Mouse (Mus musculus): ENCODE data around the gene Rassf2.

Rassf2 gene

DNA sequence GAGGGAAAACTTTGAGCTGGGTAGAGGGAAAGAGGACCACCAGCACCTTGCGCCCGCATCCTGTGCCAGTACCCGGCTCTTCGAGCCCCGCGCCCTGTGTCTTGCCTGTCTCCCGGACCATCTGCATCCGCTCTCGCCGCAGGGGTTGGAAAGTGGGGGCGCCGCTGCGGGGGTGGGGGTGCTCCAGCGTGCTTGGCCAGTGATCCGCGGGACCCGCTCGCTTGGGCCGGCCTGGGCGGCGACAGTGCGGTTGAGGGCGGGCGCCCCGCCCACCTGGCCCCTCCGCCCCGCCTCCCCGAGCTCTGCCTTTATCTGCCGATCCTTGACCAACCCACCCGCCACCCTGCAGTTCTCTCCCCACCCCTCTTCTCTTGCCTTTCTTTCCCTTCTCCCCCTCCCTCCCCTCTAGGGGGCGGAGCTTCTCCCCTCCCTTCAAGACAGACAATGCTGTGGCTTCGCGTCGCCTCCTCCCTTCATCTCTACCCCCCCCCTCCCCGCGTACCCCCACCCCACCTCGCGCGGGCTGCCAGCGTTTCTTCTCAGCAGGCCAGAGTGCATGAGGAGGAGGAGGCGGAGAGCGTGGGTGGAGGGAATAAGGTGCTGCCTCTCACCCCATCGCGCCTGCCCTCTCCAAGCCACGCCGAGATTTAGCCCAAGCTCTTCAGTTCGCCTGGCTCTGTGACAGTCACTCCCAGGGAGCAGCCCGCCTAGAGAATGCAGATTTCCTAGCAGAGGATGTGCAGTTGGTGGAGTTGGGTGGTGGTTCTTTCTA, at the start of gene Rassf2:
Gene Rassf2 (minus strand): TSS at position 613 of the 772 bp plus-strand sequence.
- DNase-seq, result peak; percentile 84

DNA sequence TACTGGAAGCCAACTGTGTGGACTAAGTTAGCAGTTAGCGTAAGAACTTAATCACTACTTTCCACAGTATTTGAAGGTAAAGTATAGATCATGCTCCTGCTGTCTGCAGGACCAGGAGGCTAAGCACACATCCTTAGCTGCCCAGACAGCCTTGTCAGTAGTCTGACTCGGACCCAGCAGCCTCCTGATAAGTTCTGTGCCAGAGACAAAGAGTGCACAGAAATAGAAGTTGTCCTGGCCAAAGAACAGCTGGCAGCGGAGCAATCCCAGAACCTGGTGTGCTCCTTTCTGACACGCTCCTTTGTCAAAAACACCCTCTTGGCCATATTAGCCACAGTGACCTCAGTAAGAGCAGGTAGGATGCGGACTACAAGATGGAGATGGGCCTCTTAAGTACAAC, 49.1 kb upstream of the Rassf2 start:
- DNase-seq, result no peak

DNA sequence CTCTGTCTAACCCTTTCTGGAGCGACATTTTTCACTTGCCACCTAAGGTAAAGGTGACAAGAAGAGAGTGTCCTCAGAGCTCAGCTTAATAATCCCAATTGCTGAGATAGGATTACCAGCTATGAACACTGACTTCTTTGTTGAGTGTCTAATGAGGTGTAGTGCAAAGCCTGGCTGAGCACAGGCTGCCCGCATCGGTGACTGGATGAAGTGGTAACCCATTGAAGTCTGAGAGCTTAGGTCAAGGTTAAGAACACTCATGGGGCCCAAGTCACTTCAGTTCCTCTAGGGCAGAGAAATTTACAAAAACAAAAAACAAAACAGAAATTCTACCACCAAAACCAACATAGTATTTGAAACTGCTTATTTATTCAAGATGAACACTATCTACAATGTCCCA, 43.0 kb upstream of the Rassf2 start:
- no peak for DNase-seq

DNA sequence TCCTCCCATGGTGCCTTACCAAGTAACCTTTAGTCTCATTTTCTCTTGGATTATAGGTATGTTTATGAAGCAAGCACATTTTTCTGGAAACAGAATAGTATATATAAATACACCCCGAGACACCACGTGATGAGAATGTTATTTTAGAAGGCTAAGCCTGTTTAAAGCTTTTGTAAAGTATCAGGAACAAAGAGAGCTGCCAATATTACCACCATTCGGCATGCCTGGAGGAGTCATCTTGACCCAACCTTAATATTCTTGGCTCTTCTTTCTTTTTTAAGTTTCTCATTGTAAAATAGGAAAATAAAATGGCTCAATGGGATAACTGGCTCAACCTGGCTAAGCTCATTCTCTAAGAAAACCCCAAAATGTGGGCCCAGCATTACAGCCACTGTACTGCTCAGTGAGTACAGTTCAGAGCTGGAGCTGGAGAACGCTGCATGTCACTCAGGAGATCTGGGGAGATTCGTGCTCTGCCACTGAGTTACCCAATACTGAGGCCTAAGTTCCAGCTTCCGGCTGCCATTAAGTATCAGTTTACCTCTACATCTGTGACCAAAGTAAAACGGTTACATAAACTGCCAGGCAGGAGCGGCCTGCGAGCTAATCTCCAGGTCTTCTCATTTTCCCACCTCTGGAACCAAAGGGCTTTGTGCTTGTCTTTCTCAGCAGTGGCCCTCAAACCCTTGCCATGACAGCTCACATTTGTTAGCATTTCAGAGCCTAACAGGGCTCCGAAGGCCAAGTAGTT, 40.1 kb upstream of the Rassf2 start:
- DNase-seq, result no peak

DNA sequence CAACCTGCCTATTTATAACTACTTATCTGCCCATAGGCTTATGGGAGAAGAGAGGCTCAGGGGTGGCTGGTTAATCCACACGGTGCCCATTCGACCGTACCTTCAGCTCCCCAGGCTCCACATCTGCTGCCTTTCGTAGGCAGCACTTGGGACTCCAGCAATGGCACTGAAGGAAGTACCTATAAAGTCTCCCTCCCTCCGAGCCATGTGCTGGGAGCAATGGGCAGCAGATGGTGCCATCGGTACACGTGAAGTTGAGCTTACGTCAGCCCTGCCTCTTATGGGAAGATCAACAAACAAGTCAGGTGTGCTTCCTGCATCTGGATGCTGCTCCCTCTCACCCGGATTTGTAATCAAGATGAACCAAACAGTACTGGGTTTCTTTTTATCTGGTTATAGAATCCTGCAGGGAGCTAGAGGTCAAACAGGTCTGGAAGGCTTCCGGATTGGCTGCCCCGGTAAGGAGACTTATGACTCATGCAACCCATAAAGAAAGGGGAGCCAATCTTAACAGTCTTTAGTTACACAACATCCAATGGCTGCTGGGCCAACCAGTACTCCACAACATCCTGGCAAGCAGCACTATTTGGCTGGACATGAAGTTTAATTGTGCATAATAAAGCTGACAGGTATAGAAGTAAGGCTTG, 34.2 kb upstream of the Rassf2 start:
- DNase-seq, result no peak

DNA sequence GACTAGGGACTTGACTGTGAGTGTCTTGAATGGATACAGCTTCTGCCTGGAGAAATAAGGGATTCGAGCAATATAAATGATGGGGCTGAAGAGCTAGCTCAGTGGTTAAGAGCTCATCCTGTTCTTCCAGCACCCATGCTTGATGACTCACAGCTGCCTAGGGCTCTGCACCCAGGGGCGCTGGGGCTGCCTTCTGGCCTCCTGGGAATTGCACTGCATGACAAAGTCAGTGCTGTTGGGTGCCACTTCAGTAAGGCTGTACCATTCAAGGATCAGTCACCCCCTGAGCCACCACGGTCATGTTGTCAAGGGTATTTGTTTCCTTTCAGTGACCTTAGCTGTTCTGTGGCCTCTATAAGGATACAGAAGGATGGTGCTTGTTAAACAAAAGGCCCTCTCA, 33.7 kb upstream of the Rassf2 start:
- no peak for DNase-seq

DNA sequence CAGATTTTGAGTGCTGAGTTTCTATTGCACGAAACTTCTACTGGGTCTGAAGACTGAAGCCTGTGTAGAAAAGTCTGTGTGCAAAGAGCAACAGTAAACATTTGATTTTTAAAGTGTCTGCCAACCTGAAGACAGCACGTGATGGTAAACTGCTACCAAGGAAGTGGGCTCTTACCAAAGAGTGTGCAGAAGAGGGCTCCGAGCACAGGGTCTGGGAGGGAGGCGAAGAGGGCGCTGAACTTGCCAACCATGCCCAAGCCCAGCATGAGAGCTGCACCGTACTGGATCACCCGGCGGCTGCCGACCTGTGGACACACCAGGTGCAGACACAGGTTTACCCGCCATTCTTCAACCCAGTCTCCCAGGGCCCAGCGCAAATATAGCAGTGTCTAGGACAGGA, 31.8 kb upstream of the Rassf2 start:
- DNase-seq, result no peak

DNA sequence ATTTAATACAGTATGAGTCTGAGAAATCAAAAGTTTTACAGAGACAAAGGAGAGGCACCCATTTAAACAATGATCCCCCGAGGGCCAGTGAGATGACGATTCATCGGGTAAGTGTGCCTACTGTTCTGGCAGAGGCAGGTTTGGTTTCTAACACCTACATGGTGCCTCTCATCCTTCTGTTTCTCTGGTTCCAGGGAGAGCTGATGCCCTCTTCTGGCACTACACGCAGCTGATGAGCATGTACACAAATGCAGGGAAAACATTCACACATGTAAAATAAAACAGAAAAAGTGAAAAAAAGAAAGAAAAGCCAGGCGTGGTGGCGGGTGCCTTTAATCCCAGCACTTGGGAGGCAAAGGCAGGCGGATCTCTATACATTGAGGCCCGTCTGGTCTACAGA, 29.9 kb upstream of the Rassf2 start:
- DNase-seq, result no peak

DNA sequence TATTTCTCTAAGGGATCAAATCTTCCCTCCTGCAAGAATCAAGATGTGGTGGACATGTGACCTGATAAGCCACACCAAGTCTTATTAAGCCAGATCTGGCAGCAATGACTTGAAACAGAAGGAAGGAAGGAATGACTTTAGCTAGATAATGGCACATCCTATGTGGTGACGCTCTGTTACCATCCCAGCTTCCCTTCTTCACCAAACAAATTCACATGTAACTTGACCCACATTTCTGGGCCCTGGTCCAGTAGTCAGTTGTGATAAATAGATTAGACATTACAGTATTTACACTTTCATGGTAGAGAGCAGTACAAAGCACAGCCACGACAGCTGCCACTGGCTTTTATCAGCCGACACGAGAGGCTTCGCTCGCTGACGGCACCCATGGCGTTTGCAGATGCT, 25.3 kb upstream of the Rassf2 start:
- DNase-seq, result no peak

DNA sequence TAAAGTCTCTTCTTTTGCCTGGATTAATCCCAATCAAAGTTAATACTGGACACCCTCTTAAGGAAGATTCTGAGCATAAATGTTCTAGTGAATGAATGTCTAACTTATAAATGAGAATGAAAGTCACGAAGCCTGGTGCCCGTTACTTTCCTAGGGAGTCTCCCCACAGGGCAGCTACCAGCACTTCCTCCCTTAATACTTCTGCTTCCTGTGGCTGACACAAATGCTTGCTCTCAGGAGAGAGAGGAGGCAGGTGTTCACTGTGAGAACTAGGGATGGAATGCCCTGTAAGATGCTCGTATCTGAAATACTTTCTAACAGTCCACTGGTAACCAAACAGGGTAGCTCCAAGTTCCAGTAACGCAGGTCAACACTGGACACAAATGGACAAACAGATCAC, 23.8 kb upstream of the Rassf2 start:
- DNase-seq, result no peak

DNA sequence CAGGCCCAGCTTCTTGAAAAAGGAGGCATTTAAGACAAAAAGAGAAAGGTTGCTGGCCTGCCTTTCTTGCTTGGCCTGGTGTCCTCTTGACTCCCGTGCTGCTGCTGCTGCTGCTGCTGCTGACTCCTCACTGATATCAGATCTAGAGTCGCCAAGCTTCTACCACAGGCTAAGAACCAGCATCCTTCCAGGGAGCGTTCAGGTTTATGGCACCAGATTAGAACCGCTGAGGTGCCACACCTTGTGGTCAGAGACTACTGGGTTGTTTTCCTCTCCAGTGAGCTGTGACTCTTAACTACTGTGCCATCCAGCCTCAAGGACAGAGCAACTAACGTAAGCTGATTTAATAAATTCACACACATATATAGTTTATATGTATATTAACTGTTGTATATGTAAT, 21.7 kb upstream of the Rassf2 start:
- no peak for DNase-seq

DNA sequence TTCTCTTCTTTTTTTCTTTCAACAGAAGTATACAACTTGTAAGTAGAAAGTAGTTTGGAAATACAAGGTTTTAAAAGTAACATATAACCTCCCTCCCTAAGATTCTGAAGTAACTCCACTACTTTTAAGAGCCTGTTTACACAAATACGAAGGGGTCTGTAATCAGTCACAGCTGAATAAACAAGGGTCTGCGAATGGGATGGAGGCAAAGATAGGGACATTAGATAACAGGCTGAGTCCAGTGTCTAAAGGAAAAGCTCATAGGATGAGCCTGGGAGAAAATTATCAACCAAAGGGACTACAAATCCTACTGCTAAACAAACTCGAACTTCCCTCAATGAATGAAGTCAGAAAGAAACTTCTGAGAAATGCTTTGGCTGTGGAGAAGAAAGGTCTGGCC, 19.9 kb upstream of the Rassf2 start:
- no peak for DNase-seq

DNA sequence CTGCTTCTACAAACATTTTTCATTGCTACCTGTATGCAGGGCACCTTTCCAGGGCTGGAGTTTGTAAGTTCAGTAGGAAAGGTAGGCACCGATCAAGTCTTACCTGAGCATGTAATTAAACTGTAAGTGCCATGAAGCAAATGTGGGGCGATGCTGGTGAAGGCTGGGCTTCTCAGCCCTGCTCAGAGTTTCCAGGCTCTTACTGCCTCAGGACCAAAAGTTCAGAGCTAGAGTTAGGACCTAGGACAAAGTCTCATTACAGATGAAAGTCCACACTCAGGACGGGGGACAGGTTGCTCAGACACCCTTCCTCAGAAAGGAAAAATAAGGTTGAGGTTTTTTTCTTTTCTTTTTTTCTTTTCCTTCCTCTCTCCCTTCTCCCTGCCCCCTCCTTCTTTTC, 19.4 kb upstream of the Rassf2 start:
- no peak for DNase-seq

DNA sequence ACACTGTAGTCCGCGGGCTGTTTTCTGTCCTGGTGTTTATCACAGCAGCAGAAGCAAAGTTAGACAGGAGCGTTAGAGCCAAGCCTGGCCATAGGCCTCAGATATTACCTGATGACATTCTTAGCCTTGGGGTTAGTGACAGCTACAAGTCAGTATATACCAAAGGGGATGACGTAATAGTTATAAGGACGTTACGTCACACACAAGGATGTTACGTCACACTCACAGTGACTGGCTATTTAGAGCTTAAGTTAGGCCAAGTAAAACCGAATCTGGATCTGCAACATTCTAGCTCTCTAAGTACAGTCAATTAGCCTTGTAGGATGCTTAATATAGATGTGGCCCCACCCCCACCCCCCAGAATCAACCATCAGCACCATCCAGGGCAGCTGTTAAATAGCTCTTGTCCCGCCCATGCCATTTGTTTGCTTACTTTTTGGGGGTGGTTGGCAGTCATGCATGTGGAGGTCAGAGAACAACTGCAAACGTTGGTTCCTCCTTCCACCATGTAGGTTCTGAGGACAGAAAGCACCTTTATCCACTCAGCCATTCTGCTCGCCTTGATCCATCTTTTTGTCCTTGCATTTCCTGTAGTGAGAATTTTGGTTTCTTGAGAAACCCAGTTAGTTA, 18.2 kb upstream of the Rassf2 start:
- DNase-seq, result no peak

DNA sequence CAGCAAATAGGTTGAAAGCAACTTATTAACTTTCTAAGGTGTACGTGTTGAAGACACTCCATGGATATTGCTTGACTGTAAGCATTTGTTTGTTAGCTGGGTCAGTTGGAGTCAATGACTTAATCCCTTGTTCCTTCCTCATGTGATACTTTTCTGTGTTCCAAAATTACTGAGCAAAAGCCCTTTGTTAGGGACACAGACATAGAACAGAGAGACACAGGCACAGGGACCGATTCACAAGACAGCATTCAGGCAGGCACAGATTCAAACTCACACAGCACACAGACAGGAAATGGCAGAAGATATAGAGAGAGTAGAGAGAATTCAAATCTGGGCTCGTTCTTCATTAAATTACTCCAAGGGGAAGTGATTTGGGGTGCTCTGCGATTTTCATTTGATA, 17.3 kb upstream of the Rassf2 start:
- DNase-seq, result no peak

DNA sequence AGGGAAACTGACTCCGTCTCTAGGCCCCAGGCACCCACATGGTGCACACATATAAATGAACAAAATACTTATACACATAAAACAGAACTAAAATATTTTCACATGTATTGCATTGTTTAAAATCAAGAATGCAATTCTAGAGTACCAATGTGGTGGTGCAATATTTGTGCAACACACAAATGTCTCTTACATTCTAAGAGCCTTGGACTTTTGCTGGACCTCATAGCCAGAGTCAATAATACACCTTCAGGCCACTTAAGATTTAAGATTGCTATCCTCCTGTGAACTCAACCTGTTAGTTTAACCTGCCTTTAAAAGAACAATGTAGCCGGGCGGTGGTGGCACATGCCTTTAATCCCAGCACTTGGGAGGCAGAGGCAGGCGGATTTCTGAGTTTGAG, 16.6 kb upstream of the Rassf2 start:
- DNase-seq, result no peak

DNA sequence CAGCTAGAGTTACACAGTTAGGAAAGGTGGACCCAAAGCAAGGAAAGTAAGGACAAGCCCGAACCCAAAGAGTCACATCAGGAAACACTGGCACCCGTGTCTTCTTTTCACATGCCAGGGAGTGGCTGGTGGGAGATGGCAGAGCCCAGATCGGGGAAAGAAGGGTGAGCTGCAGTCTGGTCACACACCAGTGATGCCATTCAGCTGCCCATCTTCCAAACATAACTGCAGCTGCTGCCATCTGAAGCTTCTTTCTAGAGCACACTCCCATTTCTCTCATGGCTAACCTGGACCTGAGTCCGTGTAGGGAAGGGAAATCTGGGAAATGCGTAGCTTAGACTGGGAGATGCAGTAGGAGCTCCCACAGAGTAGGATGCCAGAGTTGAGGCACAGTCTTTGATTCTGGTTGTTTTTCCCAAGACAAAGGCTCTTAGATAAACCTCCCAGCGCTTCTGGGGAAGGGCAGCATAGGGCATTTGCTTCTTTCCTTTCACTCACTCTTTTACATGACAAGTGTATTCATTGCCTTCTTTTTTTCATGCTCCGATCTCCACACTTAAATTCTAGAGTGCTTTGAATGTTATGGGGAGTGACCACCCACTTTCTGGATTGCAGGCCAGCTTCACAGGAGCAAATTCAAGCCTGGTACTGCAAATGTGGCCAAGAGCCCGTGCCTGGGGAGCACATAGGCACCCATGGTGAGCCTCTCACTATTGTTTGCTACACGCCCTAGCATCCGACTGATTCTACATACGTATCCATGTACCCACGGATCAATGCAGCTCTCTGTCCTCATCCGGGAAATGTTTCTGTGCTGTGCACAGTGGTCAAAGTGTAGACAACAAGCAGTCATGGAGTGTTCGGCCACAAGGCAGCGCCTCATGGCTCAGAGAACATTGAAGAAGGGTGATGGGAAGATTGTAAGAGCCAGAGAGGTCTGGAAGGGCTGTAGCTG, 14.5 kb upstream of the Rassf2 start:
- no peak for DNase-seq

DNA sequence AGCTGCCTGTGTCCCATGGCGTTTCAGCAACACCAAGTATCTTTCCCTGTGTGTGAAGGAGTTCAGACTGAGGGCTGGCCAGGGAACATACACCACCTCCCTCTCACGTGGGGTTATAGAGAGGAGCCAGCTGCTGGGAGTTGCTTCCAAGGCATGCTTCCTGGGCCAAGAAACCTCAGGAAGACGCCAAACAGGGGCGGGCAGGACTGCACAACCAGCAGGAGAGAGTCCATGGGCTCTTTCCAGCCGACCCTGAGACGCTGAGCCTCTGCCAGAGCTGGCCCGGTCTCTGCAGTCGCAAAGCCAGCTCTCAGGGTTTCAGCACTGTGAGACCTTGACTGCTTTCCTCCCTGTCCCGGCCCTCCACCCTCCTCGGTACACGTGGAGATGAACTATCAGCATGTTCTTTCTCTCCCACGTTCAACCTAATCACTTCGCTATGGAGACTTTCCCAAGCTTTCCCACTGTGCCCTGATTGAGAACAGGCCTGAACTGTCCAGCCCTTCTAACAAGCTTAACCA, 13.1 kb upstream of the Rassf2 start:
- peak; percentile 56 for DNase-seq

DNA sequence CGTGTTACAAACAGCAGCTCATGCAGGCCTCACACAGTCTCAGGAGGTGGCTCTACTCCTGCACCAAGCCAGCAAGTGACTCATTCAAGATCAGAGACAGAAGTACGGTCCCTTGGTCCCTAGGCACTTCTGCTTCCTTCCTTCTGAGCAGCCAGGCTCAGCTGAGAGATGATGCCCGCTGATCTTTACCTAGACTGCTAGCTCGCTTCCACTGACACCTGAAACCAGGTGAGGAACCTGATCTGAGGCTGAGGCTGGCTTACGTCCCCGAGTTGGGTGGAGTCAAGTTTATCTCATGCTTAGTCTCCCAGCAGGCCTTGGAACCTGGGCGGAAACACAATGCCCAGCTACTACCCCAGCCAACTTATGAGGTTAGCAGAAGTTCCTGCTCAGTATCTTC, 9.8 kb upstream of the Rassf2 start:
- no peak for DNase-seq

DNA sequence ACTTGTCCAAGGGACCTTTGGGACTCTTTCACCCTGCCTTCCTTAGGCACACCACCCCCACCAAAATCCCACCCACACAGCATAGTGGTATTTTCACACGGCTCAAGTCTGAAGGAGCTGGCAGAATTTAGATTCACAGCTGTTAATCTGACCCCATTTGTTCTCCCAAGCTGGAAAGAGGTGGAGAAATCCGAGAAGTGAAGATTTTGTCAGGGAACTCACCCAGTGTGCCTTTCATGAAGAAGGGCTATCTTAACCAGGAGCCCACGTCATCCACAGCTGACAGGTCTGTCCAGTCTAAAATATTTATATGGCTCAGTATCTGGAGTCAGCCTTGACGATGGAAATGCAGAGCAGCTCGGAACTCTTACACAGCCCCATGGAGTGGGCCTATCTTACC, 6.3 kb upstream of the Rassf2 start:
- no peak for DNase-seq

DNA sequence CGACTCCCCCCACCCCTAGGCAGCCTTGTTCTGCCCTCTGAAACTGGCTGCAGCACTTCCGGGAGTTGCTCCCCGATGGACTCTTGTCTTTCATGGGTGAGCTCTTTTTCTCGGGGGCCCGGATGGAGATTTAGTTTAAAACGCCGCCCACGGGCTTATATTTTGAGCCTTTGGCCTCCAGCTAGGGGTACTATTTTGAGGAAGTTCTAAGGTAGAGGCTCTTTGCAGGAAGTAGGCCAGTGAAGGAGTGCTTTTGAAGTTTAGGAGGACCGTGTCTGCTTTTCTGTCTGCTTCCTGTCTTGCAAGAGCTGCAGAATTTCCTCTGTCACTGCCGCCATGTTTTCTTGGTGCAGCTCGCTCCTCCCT, 5.4 kb upstream of the Rassf2 start:
- DNase-seq, result no peak

Data from kidney, postnatal 10 days (tissue).